Mouse (Mus musculus) megakaryocyte, embryonic 14.5 days (primary cell): ENCODE data around the gene Tenm1.

ENCODE experiments used
- FLI1 ChIP-seq: IDR thresholded peaks from 2 replicates; pipeline ENCODE4 v1.6.1; 2012; ENCODE audit warnings: low read length, inconsistent platforms, mixed read lengths
- GATA1 ChIP-seq: IDR thresholded peaks from 3 replicates; pipeline ENCODE4 v1.6.1; 2012; ENCODE audit warnings: mixed read lengths, low read length, inconsistent platforms, borderline replicate concordance

DNA sequence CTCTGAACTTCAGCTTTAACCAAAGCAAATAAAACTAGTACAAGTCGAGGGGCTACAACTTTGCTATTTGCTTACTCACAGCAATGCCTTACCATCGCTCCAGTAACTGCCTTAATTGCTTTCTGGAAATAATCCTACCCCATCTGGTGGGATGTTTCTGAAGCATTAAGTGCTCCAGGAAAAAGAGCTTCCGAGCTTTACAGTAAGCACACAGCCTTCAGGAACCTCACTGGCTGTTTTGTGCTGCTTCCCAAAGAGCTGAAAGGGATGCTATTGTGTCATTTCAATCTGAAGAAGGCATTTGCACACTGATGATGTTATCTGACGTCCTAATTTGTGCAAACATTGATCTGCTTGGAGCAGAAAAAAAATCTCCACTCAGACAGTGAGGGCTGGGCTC is 647.4 kb downstream of the Tenm1 start:
- TF ChIP-seq GATA1 (no peak), FLI1 (no peak)
